Mouse (Mus musculus): ENCODE measurements around the gene Ppat.
"Not testable (repeated sequence)": the region's sequence is repeated elsewhere in the genome, so short reads cannot be mapped to it uniquely, and the experiment has no call there.

Ppat gene

DNA sequence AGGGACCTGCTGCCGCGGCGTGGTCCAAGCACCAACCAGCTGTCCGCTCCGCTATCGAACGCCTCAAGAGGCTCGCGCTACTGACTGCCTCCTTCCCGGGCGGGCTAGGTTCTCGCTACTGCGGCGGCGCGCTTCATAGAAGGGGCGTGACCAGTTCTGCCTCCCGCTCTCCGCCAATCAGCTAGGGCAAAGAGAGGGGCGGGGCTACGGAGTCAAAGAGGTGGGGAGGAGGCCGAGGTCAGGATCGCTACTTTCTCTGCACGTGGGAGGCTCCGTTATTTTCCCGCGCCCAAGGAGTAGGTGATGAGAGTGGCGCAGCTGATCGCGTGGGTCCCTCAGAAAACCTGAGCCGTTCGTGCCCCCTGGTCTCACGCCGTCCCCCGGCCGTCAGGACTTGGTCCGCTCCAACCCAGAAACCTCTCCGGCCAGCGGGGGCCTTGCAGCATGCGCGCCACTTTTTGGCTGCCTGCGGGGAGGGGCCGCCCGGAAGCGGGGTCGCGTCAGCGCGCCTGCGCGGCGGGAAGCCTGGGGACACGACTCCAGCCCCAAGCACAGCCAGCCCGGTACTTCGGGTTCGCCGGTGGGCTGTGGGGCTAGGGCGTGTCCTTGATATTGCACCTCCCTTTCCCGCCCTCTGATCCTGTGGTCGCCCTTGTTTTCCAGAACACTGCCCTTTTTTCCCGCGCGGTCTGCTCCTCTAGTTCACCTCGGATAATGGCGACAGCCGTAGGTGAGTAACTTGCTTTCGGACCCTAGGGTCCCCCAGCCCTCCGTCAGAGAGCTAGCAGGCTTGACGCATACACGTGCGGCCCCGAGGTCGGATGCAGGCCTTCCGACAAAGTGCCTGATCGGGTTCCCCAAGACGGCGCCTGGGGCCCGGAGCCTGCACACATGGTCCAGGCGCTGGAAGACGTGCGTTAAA, at the start of gene Ppat, which contains the start of gene Paics:
TSS of gene Ppat (minus strand) at position 473 of the 922 bp plus-strand sequence.
TSS of gene Paics (plus strand) at position 202 of the 922 bp plus-strand sequence.
- peak; percentile 98 for DNase-seq (ENCODE audit: low read depth, low spot score)
- Histone ChIP-seq H3K27me3 (ENCODE audit: control insufficient read depth, insufficient read depth, low read length, poor library complexity, severe bottlenecking) (no peaks in the 10 kb centered on the region), H3K36me3 (ENCODE audit: control insufficient read depth, insufficient read depth, low read length, poor library complexity, severe bottlenecking) (no peaks in the 10 kb centered on the region)

DNA sequence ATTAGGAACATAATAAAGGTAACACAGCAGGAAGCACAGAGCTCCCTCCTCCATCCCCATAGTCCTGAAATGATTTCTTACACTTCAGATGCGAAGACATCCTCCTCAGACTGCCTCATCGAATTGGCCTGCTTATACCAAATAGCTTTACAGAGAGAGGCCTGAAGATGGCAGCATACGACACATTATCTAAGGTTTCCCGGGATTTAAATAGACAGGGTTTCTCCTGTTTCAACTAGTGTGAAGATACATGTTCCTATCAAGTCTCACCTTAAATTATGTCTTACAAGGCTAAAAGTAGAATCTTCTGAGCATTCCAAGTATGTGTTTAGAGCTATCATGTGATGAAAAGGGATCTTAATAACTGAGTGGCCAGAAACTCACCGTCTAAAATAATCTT, 47.0 kb upstream of the Ppat start:
- no peaks in the 10 kb centered on the region for H3K27me3 ChIP-seq (ENCODE audit: control insufficient read depth, insufficient read depth, low read length, poor library complexity, severe bottlenecking)
- peaks cover 23% of the 10 kb centered on the region for H3K36me3 ChIP-seq (ENCODE audit: control insufficient read depth, insufficient read depth, low read length, poor library complexity, severe bottlenecking)
- peak; percentile 32 for DNase-seq (ENCODE audit: low read depth, low spot score)

DNA sequence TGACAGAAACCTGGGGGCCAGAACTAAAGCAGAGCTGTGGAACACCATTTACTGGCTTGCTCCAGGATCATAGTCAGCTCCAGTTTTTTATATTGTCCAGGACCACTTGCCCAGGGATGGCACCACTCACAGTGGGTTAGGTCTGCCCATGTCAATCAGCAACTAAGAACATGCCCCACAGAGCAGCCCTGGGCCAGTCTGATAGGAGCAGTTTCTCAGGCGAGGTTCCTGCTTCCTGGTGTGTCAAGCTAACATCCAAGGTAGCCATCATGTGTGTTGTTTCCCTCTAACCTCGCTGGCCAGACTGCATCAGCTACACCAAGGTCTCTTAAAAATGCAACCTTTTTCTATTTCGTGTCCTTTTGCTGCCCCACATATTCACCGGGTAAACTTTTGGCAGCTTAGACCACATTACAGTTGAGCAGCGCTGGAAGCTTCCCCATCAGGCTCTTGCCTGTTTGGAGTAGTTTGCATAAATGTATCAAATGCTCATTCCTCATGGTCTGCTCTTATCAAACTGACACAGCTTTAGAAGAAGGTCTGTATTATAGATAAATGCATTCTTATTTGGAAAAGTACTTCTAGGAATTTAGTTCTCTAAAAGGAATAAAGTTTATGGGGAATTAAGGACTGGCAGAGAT, 41.9 kb upstream of the Ppat start:
- H3K27me3 ChIP-seq (ENCODE audit: control insufficient read depth, insufficient read depth, low read length, poor library complexity, severe bottlenecking) = no peaks in the 10 kb centered on the region
- DNase-seq (ENCODE audit: low read depth, low spot score) = no peak
- H3K36me3 ChIP-seq (ENCODE audit: control insufficient read depth, insufficient read depth, low read length, poor library complexity, severe bottlenecking) = peaks cover 41% of the 10 kb centered on the region

DNA sequence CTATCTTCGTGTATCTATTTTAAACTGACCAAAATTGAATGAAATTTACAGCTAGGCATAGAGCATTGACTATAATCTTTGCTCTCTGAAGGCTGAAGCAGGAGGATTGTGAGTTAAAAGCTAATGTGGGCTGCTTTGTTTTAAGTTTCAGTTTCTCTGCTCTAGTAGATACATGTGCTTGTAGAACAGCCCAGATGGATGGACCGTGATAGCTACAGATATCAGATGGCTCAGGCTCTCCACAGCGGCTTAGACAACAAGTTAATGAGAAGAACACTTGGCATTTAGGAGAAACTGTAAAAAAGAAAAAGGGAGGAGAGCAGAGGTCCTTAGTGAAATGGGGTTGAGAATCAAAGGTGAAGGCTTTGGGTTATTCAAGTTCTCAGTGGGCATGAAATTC, 39.4 kb upstream of the Ppat start:
- DNase-seq (ENCODE audit: low read depth, low spot score) = no peak
- Histone ChIP-seq H3K36me3 (ENCODE audit: control insufficient read depth, insufficient read depth, low read length, poor library complexity, severe bottlenecking) (peaks cover 31% of the 10 kb centered on the region), H3K27me3 (ENCODE audit: control insufficient read depth, insufficient read depth, low read length, poor library complexity, severe bottlenecking) (no peaks in the 10 kb centered on the region)

DNA sequence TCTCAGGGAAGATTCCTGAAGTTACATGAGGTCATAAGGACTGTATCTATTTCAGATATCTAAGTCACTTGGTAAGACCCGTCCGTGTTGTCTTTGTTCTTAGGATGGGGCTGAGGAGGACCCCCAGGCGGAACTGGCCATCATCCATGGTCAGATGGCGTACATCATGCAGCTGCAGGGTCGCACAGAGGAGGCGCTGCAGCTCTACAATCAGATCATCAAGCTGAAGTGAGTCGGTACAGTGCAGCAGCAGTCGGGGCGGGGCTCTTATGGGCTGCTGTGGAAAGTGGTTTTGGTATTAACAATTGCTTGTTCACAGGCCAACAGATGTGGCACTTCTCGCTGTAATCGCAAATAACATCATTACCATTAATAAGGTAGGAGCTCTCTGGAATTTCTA, 32.6 kb upstream of the Ppat start:
- Histone ChIP-seq H3K36me3 (ENCODE audit: control insufficient read depth, insufficient read depth, low read length, poor library complexity, severe bottlenecking) (peaks cover 20% of the 10 kb centered on the region), H3K27me3 (ENCODE audit: control insufficient read depth, insufficient read depth, low read length, poor library complexity, severe bottlenecking) (no peaks in the 10 kb centered on the region)
- DNase-seq (ENCODE audit: low read depth, low spot score) = no peak

DNA sequence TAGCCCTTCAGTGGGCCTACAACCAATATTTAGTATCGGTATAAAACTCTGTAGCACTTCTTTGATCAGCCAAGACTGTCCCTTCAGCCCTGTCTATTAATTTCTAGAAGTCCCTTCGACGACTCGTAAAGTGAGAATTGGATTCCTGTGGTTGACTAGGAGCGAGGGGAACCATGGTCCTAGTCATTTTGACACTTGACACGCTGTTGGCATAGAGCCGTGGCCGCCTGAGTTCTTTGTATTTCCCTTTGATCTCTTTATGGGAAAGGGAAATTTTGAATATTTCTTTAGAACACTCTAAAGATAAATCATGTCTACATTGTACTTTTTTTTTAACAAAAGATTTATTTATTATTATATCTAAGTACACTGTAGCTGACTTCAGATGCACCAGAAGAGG, 24.4 kb upstream of the Ppat start:
- Histone ChIP-seq H3K27me3 (ENCODE audit: control insufficient read depth, insufficient read depth, low read length, poor library complexity, severe bottlenecking) (no peaks in the 10 kb centered on the region), H3K36me3 (ENCODE audit: control insufficient read depth, insufficient read depth, low read length, poor library complexity, severe bottlenecking) (peaks cover 9% of the 10 kb centered on the region; the same call in 1 of the 2 replicates)
- no peak for DNase-seq (ENCODE audit: low read depth, low spot score)

DNA sequence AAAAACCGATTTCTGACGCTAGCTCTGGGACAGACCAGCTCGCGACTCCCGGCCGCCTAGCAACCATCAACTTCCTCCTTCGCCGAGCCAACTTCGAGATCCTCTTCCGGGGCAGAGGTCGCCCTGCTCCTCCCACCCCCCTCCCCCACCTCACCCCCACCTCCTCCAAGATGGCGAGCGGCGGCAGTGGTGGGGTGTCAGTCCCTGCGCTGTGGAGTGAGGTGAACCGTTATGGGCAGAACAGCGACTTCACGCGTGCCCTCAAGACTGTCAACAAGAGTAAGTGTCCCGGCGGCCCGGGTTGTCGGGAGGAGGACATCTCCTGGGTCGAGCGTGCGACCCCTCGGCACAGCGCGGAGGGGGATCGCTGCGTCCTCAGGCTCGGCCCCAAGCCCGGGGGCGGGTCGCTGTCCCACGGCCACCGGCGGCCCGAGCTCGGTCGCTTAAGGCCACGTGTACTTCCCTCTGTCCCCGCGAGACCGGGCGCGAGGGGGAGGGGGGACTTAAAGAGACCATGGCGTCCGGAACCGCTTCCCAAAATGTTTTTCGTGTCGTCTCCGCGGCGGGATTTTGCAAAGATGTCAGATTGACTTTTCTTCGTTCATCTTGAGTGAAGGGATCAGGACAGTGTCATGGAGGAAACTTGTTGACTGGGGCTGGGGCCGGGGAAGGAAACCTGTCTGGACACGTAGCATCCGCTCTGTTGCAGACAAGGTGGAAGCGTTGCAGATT, 23.3 kb upstream of the Ppat start, which contains the start of gene Srp72:
TSS of gene Srp72 (plus strand) at position 130 of the 732 bp plus-strand sequence.
- peak; percentile 94 for DNase-seq (ENCODE audit: low read depth, low spot score)
- H3K36me3 ChIP-seq (ENCODE audit: control insufficient read depth, insufficient read depth, low read length, poor library complexity, severe bottlenecking) = peaks cover 5% of the 10 kb centered on the region; the same call in 1 of the 2 replicates
- no peaks in the 10 kb centered on the region for H3K27me3 ChIP-seq (ENCODE audit: control insufficient read depth, insufficient read depth, low read length, poor library complexity, severe bottlenecking)

DNA sequence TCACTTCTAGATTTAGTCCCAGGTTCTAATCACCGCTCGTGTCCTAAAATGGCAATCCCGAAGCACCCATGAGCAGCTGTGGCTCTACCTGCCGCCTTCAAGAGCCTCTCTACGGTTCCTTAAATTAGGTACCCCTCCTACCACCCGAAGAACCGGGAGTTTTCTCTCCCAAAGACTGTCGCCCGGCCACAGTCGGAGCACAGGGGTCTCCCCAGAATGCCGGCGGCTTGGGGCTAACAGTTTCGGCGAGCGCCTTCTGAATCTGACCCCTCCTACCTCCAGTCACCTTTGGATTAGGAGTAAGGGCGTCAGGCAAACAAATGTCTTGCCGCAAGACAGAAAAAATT, 22.8 kb upstream of the Ppat start:
- Histone ChIP-seq H3K27me3 (ENCODE audit: control insufficient read depth, insufficient read depth, low read length, poor library complexity, severe bottlenecking) (no peaks in the 10 kb centered on the region), H3K36me3 (ENCODE audit: control insufficient read depth, insufficient read depth, low read length, poor library complexity, severe bottlenecking) (peaks cover 5% of the 10 kb centered on the region; the same call in 1 of the 2 replicates)
- no peak for DNase-seq (ENCODE audit: low read depth, low spot score)

DNA sequence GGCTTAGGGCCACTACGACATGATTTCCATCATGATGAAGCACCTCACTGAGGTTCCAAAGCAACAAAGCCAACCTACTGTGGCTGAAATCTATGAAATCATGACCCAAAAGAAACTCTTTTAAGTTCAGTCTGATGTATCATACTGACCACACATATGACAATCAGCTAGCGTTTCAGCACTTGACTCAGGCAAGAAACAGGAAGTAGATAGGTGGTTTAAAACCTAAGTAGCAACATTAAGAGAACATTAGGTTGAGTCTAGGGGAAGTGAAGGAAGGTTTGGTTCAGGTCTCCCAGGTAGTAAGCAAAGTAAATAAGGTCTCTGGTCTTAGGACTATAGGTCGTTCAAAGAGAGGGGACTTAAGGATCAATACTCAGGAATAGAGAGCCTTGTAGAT, 22.1 kb upstream of the Ppat start:
- peak; percentile 50 for DNase-seq (ENCODE audit: low read depth, low spot score)
- Histone ChIP-seq H3K36me3 (ENCODE audit: control insufficient read depth, insufficient read depth, low read length, poor library complexity, severe bottlenecking) (peaks cover 7% of the 10 kb centered on the region; the same call in 1 of the 2 replicates), H3K27me3 (ENCODE audit: control insufficient read depth, insufficient read depth, low read length, poor library complexity, severe bottlenecking) (no peaks in the 10 kb centered on the region)

DNA sequence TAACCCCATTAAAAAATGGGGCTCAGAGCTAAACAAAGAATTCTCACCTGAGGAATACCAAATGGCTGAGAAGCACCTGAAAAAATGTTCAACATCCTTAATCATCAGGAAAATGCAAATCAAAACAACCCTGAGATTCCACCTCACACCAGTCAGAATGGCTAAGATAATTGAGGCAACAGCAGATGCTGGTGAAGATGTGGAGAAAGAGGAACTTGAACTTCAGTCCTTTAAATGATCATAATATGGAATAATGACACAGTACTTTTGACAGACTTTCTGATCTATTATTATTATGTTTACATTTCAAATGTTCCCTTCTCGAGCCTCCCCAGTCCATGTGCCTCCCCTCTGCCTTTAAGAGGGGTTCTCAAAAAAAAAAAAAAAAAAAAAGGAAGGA, 19.7 kb upstream of the Ppat start:
- not testable (repeated sequence) for H3K27me3 ChIP-seq (ENCODE audit: control insufficient read depth, insufficient read depth, low read length, poor library complexity, severe bottlenecking); DNase-seq (ENCODE audit: low read depth, low spot score); H3K36me3 ChIP-seq (ENCODE audit: control insufficient read depth, insufficient read depth, low read length, poor library complexity, severe bottlenecking)

DNA sequence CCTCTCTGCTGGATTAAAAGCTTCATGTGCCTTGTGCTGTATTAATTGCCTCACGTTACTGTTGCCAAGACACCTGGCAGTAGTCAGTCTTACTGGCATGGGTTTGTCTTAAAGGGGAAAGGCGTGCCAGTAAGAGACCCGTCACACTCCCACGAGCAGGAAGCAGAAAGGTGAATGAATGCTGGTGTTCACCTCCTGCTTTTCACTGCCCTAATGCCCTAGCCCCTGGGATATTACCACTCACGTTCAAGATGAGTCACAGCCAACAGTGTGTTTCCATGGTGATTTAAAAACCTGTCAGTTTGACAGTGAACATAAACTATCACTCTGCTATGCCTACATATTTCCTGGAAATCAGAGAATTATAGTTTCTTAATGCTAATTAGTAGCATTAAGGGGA, 17.9 kb upstream of the Ppat start:
- DNase-seq (ENCODE audit: low read depth, low spot score) = no peak
- peaks cover 9% of the 10 kb centered on the region; the same call in 1 of the 2 replicates for H3K36me3 ChIP-seq (ENCODE audit: control insufficient read depth, insufficient read depth, low read length, poor library complexity, severe bottlenecking)

DNA sequence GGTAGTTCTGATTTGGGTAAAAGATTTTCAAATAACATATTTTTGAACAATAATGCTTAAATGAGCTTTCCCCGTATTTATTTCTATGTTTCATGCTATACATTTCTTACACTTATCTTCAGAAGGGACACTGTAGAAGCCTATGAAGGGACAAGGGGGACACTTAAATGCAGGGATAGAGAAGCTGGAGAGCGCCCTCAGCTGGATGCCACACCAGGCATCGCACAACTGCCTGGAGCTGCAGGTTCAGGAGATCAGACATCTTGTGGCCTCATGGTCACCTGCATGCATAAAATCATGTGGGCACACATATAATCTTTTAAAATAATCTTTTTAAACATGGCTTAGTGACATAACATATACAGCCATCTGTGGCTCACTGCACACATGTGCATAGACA, 13.3 kb upstream of the Ppat start:
- Histone ChIP-seq H3K36me3 (ENCODE audit: control insufficient read depth, insufficient read depth, low read length, poor library complexity, severe bottlenecking) (peaks cover 17% of the 10 kb centered on the region), H3K27me3 (ENCODE audit: control insufficient read depth, insufficient read depth, low read length, poor library complexity, severe bottlenecking) (no peaks in the 10 kb centered on the region)
- no peak for DNase-seq (ENCODE audit: low read depth, low spot score)

More for the DNA sequence above, 17.9 kb upstream of the Ppat start:
- no peaks in the 10 kb centered on the region for H3K27me3 ChIP-seq (ENCODE audit: control insufficient read depth, insufficient read depth, low read length, poor library complexity, severe bottlenecking)

DNA sequence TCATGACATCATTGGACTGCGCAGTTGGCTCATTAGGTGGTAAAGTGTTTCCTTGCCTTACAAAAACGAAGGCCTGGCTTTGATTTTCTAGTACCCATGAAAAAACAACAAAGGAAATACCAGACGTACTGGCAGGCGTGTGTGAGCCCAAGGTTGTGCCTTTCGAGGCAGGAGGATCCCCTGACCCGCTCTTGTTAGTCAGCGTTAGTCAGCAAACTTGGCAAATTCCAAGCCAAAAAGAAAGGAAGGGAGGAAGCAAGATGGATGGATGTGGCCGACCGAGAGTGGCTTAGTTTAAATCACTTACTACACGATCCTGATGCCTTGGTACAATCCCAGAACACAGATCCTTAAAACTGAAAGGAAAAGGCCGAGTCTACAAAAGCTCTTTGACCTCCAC, 11.2 kb upstream of the Ppat start:
- peaks cover 20% of the 10 kb centered on the region for H3K36me3 ChIP-seq (ENCODE audit: control insufficient read depth, insufficient read depth, low read length, poor library complexity, severe bottlenecking)
- DNase-seq (ENCODE audit: low read depth, low spot score) = no peak
- H3K27me3 ChIP-seq (ENCODE audit: control insufficient read depth, insufficient read depth, low read length, poor library complexity, severe bottlenecking) = no peaks in the 10 kb centered on the region

DNA sequence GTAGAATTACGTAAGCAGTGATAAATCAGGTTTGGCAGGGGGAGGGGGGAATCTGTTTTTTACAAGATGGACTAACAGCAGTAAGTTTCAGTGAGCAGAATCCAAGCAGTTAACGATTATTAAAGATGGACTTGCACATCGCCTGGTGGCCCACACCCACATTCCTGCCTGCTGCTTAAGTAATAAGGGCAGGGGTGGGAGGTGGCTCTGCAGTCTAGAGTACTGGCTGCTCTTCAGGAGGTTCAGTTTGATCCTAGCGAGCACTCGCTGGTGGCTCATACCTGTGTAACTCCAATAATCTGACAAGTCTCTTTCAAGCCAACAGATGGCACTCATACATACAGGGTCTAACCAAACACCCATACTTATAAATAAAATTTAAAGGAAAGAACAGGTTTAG, 8.2 kb upstream of the Ppat start:
- DNase-seq (ENCODE audit: low read depth, low spot score) = no peak
- Histone ChIP-seq H3K36me3 (ENCODE audit: control insufficient read depth, insufficient read depth, low read length, poor library complexity, severe bottlenecking) (peaks cover 16% of the 10 kb centered on the region), H3K27me3 (ENCODE audit: control insufficient read depth, insufficient read depth, low read length, poor library complexity, severe bottlenecking) (no peaks in the 10 kb centered on the region)

DNA sequence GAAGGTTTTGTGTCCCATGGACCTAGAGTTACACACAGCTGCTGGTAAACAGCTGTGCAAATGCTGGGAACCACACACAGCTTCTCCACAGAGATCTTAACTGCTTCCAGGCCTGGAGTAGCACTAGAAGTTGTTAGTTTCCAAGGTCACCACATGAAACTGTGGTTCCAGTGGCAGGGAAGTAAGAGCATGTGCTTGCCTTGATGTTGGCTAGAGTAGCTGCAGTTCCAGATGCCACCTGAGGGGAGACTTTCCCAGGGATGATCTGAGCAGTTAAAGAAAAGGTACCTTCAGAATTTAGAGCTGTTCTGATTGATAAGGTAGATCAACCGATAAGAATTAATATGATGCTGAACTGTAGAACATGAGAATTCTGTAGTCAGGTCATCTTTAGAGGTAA, 6.6 kb upstream of the Ppat start:
- peak; percentile 20 for DNase-seq (ENCODE audit: low read depth, low spot score)
- peaks cover 13% of the 10 kb centered on the region for H3K36me3 ChIP-seq (ENCODE audit: control insufficient read depth, insufficient read depth, low read length, poor library complexity, severe bottlenecking)

More for the DNA sequence above, 6.6 kb upstream of the Ppat start:
- H3K27me3 ChIP-seq (ENCODE audit: control insufficient read depth, insufficient read depth, low read length, poor library complexity, severe bottlenecking) = no peaks in the 10 kb centered on the region

Data from splenic B cell, adult 2 months (primary cell).